Mouse (Mus musculus) adrenal gland, postnatal 4 days (tissue): ENCODE results near the gene Rad23b. TPM values are rescaled to one million over a fixed set of nuclear protein-coding genes. Genes with fewer than 3 reads are reported as not detected.

Experiments
- total RNA-seq, 2 experiments: library from RNA; stranded (reverse); gene quantifications; 2 replicates each; pipeline ENCODE4 v1.2.3; 2021

Rad23b gene
- total RNA-seq, 2 experiments from 2014 or later = 130 to 141 TPM

Other genes with a start within 250 kb of the Rad23b start
- 10 to 100 TPM; 15.2 to 15.3 TPM for gene Klf4, start 182.4 kb downstream of the Rad23b start, total RNA-seq